Mouse (Mus musculus): ENCODE measurements around the gene Stk39.
"Not testable (repeated sequence)": the region's sequence is repeated elsewhere in the genome, so short reads cannot be mapped to it uniquely, and the experiment has no call there.

DNA sequence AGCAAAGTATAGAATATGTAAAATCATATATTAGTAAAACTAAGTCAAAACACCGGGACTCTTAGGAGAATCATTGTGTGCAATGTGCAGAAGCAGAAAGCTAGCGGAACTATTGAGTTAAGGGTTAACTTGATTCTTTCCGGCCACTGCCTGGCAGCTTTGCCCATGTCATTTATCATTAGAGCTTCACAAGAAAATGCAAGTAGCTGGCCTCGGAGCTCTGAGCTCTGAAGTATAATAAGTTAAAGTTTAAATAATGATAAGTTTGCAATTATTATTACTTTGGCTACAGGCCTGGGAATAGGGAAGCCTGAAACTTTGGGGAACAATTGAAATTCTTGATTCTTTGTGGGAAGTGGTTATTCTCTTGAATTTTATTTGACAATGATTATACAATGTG lies 232.7 kb downstream of the Stk39 start:
- not testable (repeated sequence) for TF ChIP-seq CTCF (IDR thresholded peaks at IDR 0.05; ENCODE audit: borderline replicate concordance, insufficient read depth, low read length); POLR2A (IDR thresholded peaks at IDR 0.05; ENCODE audit: low read depth, low read length)
